Mouse (Mus musculus) right cerebral cortex, postnatal 10 days (tissue): Measurements from ENCODE around the gene Gm5089.
"Not testable (repeated sequence)": the region's sequence is repeated elsewhere in the genome, so short reads cannot be mapped to it uniquely, and the experiment has no call there.

Experiments
- DNase-seq, 2 experiments: peaks; one replicate each; pipeline ENCODE4 v3.0.0; 2021; ENCODE audit warnings: low spot score in 2 of 2

Gene Gm5089

DNA sequence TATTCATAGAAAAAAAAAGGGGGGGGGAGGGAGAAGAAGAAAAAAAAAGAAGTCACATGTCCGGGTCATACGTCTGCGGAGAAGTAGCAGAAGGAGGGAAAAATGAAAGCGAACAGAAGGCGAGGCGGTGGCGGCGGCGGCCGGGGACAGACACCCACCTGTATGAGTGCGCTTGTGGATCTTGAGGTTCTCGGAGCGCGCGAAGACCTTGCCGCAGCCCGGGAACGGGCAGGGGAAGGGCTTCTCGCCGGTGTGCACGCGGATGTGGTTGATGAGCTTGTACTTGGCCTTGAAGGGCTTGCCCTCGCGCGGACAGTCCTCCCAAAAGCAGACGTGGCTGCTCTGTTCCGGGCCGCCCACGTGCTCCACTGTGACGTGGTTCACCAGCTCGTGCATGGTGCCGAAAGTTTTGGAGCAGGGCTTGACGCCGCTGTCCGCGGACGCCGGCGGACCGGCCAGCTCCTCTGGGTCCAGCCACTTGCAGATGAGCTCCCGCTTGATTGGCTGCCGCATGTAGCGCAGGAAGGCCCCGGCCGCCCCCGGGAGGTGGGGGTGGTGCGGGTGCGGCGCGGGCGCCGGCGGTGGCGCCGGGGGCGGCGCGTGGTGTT lies 12.9 kb upstream of the Gm5089 start:
- peak; percentile 53 to 70 for DNase-seq

- no peak for DNase-seq
Observed at GRCm38 (mm10) chr14:122463080-122463691, 12.3 kb upstream of the Gm5089 start.

DNA sequence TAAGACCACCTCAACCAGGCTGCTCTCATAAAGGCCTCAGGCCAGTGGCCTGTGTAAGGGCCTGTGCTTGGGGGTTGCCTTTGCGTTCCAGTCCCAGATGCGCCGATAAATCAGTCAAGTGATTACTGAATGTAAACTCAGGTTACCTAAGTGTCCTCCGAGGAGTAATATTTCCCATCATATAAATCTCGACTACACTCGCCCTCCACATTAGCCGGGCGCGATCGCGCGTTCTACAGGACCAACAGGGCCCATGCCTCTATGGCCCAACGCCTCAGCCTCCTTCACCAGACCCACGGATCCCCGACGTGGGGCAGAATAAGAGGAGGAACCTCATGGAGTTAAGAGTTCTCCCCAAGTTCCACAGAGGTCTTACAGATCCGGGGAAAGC lies 11.8 kb upstream of the Gm5089 start:
- DNase-seq, result no peak

DNA sequence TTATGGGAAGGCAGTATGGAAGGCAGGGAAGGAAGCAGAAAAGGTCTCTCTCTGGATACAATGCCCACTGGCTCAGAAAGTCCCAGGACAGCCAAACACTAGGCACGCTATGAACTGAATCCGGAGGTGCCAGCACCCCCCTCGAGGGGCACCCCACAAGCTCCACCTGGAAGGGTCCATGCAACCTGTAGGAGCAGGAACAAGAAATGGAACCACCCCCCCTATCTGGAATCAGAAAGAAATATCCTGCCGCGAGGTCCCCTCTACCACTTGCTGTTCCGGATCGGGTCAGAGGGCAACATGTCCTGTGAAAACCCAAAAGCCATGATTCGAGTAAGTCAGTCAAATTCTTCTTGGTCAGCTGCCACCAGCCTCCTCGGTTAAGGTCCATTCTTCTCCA lies 11.1 kb upstream of the Gm5089 start:
- no peak for DNase-seq

- no peak for DNase-seq
Observed at GRCm38 (mm10) chr14:122461500-122461899, 10.6 kb upstream of the Gm5089 start.

GRCm38 (mm10) chr14:122460226-122460625 lies 9.3 kb upstream of the Gm5089 start:
- no peak for DNase-seq

DNA sequence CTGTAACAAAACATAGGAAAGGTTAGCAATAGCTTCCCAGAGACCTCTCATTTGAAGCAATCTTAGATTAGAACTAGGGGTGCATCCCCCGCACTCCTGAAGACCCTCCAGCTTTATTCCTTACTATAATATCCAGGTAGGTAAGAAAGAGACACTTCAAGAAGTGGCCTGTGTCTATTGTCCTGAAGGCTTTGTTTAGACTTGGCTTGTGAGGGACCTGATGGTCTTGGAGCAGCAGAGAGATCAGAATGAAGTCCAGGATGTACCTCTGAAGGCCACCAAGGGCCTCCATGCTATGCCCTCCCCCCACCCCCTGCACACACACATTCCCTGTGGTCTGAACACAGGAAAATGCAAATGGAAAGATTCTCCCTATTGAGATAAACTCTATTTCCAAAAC lies 8.9 kb upstream of the Gm5089 start:
- DNase-seq, result no peak

GRCm38 (mm10) chr14:122459332-122459731 lies 8.4 kb upstream of the Gm5089 start:
- not testable (repeated sequence) for DNase-seq

GRCm38 (mm10) chr14:122455562-122455958 lies 4.6 kb upstream of the Gm5089 start:
- DNase-seq, result no peak

GRCm38 (mm10) chr14:122454901-122455561 lies 4.1 kb upstream of the Gm5089 start:
- DNase-seq, result no peak

DNA sequence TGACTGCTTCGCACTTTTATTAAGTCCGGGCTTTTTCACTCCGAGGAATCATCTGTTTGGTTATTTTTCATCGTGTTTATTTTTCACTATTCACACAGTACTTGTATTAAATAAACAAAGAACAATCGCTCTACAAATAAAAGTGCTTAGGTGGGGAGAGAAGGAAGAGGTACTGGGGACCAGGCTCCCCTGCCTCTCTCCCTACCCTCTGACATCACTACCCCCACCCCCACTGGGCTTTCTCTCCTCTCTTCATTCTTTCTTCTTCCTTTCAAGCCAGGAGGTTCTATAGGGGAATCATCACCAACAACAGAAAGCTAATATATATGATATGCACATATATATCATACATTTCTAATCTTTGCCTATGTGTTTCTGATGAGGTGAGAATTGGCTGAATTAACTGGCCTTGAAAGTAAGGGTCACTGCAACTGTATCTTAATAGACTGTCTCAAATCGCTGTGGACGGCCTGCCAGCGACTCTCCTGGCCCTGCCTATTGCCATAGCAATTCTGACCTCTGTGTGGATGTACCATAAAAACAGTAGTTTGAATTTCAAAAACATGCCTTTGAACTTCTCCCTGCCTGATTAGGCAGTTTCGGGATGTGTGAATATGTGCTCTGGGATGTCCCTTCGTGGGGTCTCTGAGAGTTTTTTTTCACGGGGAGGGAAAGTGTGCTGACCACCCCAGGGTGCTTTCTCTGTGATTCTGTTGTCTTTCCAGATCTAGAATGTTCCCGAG lies 3.3 kb upstream of the Gm5089 start:
- DNase-seq, result no peak

GRCm38 (mm10) chr14:122453388-122453995 lies 2.6 kb upstream of the Gm5089 start:
- peak; percentile 71 to 74 for DNase-seq

GRCm38 (mm10) chr14:122452701-122453387 lies 1.9 kb upstream of the Gm5089 start:
- no peak for DNase-seq

DNA sequence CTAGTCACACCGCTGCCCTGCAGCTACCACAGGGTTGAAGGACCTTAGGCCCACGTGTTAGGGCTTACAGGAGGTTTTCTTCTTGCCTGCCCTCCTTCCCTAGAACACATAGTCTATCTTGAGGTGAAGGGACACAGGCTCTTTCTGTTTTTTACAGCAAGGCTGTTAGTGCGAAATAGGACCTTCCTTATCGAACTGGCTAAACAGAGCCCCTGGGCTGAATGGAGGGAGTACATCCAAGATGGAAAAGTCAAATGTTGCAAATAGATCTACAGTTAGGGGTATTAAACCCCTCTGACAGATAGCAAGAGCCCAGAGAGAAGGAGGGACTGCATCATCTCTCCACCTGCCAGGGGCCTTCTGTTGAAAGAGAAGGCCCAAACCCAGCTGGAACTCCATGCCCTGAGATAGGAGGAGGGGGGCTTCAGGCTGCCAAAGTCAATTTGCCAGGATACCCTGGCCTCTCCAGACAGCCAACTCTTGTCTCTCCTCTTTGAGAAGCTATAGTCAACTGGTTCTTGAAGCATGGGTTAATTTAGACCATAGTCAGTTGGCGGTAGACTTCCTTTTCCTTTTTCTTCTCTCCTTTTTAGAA lies 733 bp upstream of the Gm5089 start:
- no peak for DNase-seq

GRCm38 (mm10) chr14:122449601-122450495 lies 1.1 kb downstream of the Gm5089 start:
- peak; percentile 47 to 49 for DNase-seq

DNA sequence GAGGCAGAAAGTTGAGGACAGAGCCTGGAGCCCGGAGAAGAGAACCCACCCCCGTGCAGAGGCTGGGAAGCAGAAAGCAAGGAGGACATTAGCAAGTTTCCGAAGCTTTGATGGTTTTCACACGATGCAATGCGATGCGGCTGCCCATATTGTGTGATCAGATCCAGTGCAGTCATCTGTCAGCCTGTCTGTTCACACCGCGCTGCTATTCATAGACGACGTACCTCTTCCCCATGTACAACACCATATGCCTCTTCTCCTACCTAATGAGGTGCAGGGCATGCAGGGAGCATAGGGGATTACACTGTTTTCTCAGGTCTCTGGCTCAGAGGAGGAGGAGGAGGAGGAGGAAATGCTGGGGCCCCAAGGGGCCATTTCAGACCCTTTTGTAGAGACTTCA lies 14.1 kb downstream of the Gm5089 start:
- DNase-seq, result peak in 1 of 2 experiments; percentile 33

DNA sequence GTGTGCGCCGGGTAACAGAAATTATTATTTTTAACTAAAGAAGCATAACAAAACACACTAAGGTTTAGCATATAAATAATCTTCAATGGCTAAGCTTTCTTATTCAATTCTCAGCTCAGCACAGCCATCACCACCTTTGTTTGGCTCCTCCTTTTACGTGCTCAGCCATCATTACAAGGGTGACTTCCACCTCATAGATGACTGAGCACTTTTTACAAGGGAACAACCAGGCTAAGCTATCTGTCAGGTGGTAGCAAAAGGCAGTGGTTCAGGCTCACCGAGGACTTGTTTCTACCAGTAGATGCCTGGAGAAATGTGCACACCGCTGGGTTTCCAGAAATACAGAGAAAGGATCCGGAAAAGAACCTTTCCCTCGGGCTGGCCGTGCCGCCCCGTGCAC lies 16.9 kb downstream of the Gm5089 start:
- no peak for DNase-seq

GRCm38 (mm10) chr14:122432558-122432957 lies 18.4 kb downstream of the Gm5089 start:
- DNase-seq, result no peak

- no peak for DNase-seq
Observed at GRCm38 (mm10) chr14:122427654-122428053, 23.3 kb downstream of the Gm5089 start.

- DNase-seq, result no peak
Observed at GRCm38 (mm10) chr14:122427204-122427560, 23.7 kb downstream of the Gm5089 start.
